Mouse (Mus musculus) limb, embryonic 11.5 days (tissue): ENCODE results near the gene Rnpep. TPM values are rescaled to one million over a fixed set of nuclear protein-coding genes. Genes with fewer than 3 reads are reported as not detected.

Experiments used
- ATAC-seq: fragments of 200-750 bp; cut with Nextera tagmentation; 2 replicates; pipeline ENCODE4 v1.8.0; 2017; ENCODE audit warnings: low read depth; ENCODE audit not compliant: insufficient number of reproducible peaks, low FRiP score, low TSS enrichment
- DNase-seq: peaks from one replicate; pipeline ENCODE4 v3.0.0-alpha.2; 2015; ENCODE audit warnings: low spot score
- H3K27ac ChIP-seq: fragments of 300-500 bp; sonication (generic); replicated peaks from 2 replicates; pipeline ENCODE4 v1.5.1; 2014; ENCODE audit warnings: low read depth, mild to moderate bottlenecking, low read length
- H3K27me3 ChIP-seq: fragments of 300-500 bp; sonication (generic); 2 replicates; pipeline ENCODE4 v1.6.1; 2014; ENCODE audit warnings: mild to moderate bottlenecking, low read length, mixed read lengths; ENCODE audit not compliant: control insufficient read depth, insufficient read depth
- H3K36me3 ChIP-seq: fragments of 300-500 bp; sonication (generic); 2 replicates; pipeline ENCODE4 v1.6.1; 2014; ENCODE audit warnings: mild to moderate bottlenecking, low read length, moderate library complexity, mixed read lengths; ENCODE audit not compliant: control insufficient read depth, insufficient read depth
- H3K4me1 ChIP-seq: fragments of 300-500 bp; sonication (generic); 2 replicates; pipeline ENCODE4 v1.6.1; 2014; ENCODE audit warnings: low read length, mixed read lengths; ENCODE audit not compliant: control insufficient read depth, insufficient read depth
- H3K4me2 ChIP-seq: fragments of 300-500 bp; sonication (generic); 2 replicates; pipeline ENCODE4 v1.6.1; 2014; ENCODE audit warnings: low read depth, mild to moderate bottlenecking, moderate library complexity; ENCODE audit not compliant: severe bottlenecking
- H3K4me3 ChIP-seq: fragments of 300-500 bp; sonication (generic); 2 replicates; pipeline ENCODE4 v1.5.1; 2014; ENCODE audit warnings: low read depth, low read length
- H3K9ac ChIP-seq: fragments of 300-500 bp; sonication (generic); 2 replicates; pipeline ENCODE4 v1.6.1; 2014; ENCODE audit warnings: mild to moderate bottlenecking, low read length
- H3K9me3 ChIP-seq: fragments of 300-500 bp; sonication (generic); 2 replicates; pipeline ENCODE4 v1.6.1; 2016; ENCODE audit warnings: low read length; ENCODE audit not compliant: control insufficient read depth
- WGBS: fragments of 180-500 bp; shearing (Covaris S2); extraction: QIAGEN DNeasy Blood & Tissue Kit; methylation state at CpG from one replicate; pipeline ENCODE4 v1.1.7; 2014; 5-methylcytosine and 5-hydroxymethylcytosine counted together
- polyA plus RNA-seq: library from polyadenylated mRNA; unstranded; fragments of >200 nt; fragmentation: Nextera tagmentation; extraction: Ambion mirVana; gene quantifications from 2 replicates; pipeline ENCODE4 v1.2.1, GENCODE M21; 2014

The Rnpep gene
- polyA plus RNA-seq, 1 experiment from 2014 or later: 112 TPM

- no peaks in the 10 kb centered on the region for H3K9me3 ChIP-seq
- peaks cover 11% of the 10 kb centered on the region for H3K36me3 ChIP-seq
- no peaks in the 10 kb centered on the region for H3K4me1 ChIP-seq
- no peaks in the 10 kb centered on the region for H3K27me3 ChIP-seq
- no peak overlapping the region for H3K27ac ChIP-seq
- DNase-seq: no peak
- no peak overlapping the region for H3K4me2 ChIP-seq
- no peak overlapping the region for H3K4me3 ChIP-seq
- 84% methylated on average over 10 of the region's 10 CpGs for WGBS
- ATAC-seq: no peak
- H3K9ac ChIP-seq: no peak overlapping the region
Observed at GRCm38 (mm10) chr1:135267663-135268446, 16.0 kb downstream of the Rnpep start.

DNA sequence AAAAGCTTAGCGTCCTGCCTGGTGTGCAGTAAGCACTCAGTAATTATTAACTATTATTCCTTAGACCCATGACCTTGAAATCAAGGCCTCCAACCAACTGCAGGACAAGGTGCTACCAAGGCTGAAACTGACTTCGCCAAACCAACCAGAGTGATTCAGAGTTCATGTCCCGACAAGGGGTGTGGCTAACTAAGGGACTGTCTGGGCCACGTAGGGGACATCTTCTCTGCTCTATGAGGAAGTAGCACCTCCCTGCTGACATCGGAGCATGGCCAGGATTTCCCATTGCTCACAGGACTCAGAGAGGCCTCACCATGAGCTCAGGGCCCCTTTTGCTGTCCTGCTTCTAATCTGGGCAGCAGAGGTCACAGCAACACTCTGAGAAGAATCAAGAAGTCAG lies 18.1 kb downstream of the Rnpep start:
- no peak overlapping the region for H3K9ac ChIP-seq
- DNase-seq: no peak
- WGBS: 87% methylated on average over 5 of the region's 5 CpGs
- H3K9me3 ChIP-seq: no peaks in the 10 kb centered on the region
- no peak overlapping the region for H3K4me3 ChIP-seq
- H3K4me2 ChIP-seq: no peak overlapping the region
- H3K36me3 ChIP-seq: peaks cover 11% of the 10 kb centered on the region
- H3K27me3 ChIP-seq: no peaks in the 10 kb centered on the region
- H3K27ac ChIP-seq: no peak overlapping the region
- ATAC-seq: no peak
- H3K4me1 ChIP-seq: no peaks in the 10 kb centered on the region

- H3K36me3 ChIP-seq: peaks cover 11% of the 10 kb centered on the region
- no peak overlapping the region for H3K9ac ChIP-seq
- ATAC-seq (no peak), DNase-seq (no peak)
- H3K4me2 ChIP-seq: no peak overlapping the region
- H3K27ac ChIP-seq: no peak overlapping the region
- no peaks in the 10 kb centered on the region for H3K27me3 ChIP-seq
- H3K4me3 ChIP-seq: no peak overlapping the region
- no peaks in the 10 kb centered on the region for H3K9me3 ChIP-seq
- H3K4me1 ChIP-seq: peaks cover 6% of the 10 kb centered on the region; the same call in 1 of the 2 replicates
- 91% methylated on average over 9 of the region's 9 CpGs for WGBS
Observed at GRCm38 (mm10) chr1:135263316-135263715, 20.6 kb downstream of the Rnpep start.

DNA sequence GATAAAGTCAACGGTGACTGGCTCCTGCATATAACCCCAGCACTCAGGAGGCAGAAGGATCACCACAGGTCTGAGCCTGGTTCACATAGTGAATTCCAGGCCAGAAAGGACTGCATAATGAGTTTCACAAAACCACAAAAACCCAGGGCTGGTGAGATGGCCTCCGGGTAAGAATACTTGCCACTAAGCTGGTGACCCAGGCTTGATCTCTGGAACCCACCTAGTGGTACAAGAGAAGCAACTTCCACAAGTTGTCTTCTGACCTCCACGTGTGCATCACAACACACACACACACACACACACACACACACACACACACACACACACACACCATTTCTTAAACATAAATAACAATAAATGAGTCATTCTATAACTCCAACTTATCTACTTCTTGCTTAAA lies 21.6 kb downstream of the Rnpep start:
- H3K36me3 ChIP-seq: peaks cover 11% of the 10 kb centered on the region
- H3K4me2 ChIP-seq: no peak overlapping the region
- H3K27ac ChIP-seq: no peak overlapping the region
- no peaks in the 10 kb centered on the region for H3K27me3 ChIP-seq
- no peaks in the 10 kb centered on the region for H3K9me3 ChIP-seq
- ATAC-seq (no peak), DNase-seq (no peak)
- H3K9ac ChIP-seq: no peak overlapping the region
- no peak overlapping the region for H3K4me3 ChIP-seq
- peaks cover 6% of the 10 kb centered on the region; the same call in 1 of the 2 replicates for H3K4me1 ChIP-seq
- 88% methylated on average over 3 of the region's 3 CpGs for WGBS

GRCm38 (mm10) chr1:135260931-135261330 lies 23.0 kb downstream of the Rnpep start:
- Histone ChIP-seq H3K27me3 (no peaks in the 10 kb centered on the region), H3K9me3 (no peaks in the 10 kb centered on the region), H3K27ac (no peak overlapping the region), H3K9ac (no peak overlapping the region), H3K4me1 (peaks cover 6% of the 10 kb centered on the region; the same call in 1 of the 2 replicates), H3K4me3 (no peak overlapping the region), H3K4me2 (no peak overlapping the region), H3K36me3 (peaks cover 11% of the 10 kb centered on the region)
- WGBS: 68% methylated on average over 6 of the region's 6 CpGs
- no peak for ATAC-seq
- DNase-seq: no peak

DNA sequence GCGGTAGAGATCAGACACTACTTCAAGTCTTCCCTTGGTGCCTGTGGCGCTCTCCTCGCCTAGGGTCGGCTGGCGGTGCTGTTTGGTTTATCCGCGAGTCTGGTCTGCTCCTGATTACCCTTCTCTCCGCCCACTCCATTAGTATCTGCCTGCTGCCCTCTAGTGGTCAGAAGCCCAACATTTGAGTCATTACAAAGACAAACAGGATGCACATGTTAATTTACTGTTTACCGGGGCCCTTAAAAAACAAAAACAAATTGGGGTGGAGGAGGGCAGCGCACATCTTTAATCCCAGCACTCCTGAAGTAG lies 24.8 kb downstream of the Rnpep start:
- DNase-seq (peak; percentile 94), ATAC-seq (peak; percentile 60; the same call in 1 of the 2 replicates)
- Histone ChIP-seq H3K9me3 (no peaks in the 10 kb centered on the region), H3K4me3 (peak overlapping the region; percentile 24; the same call in 1 of the 2 replicates), H3K9ac (peak overlapping the region; percentile 50), H3K36me3 (peaks cover 4% of the 10 kb centered on the region; the same call in 1 of the 2 replicates), H3K27me3 (no peaks in the 10 kb centered on the region), H3K27ac (peak overlapping the region; percentile 61), H3K4me1 (peaks cover 6% of the 10 kb centered on the region; the same call in 1 of the 2 replicates), H3K4me2 (peak overlapping the region; percentile 59)
- under 1% methylated on average over 10 of the region's 10 CpGs for WGBS

DNA sequence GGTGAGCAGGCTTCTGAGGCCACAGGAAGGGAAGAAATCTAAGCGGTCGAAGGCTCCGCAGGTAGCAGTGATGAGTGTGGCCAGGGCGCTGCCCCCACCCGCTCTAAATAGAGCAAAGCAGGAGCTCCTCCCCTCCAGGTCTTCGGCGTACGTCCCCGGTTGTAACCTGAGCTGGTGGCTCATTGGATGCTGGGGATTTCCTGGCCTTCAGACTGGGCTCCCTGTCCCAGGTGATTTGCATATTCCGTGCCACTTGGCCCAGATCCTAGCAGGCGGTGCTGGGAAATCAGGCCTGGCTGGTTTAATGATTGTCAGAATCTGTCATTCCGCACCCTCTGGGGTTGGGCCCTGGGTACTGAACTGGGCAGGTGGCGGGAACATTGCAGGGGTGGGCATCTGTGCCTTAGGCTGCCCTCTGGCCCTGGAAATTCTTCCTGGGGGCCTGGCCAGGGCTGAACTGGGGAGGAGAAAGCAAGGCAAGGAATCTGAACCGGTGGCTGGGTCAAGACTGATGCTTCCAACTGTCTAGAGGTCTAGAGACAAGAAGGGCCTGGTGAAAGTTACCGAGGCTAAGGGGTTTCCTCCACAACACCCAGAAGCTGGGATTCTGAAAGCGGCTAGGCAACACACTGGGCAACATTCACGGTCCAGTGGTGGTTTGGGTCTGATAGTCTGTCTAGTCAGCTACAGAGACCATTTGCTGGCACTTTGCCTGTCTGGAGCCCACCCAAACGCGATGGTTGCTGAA lies 25.3 kb downstream of the Rnpep start, which contains the start of gene Elf3:
Elf3 (minus strand) TSS at position 189 of the 748 bp plus-strand sequence.
- DNase-seq (peak; percentile 79), ATAC-seq (peak; percentile 59; the same call in 1 of the 2 replicates)
- Histone ChIP-seq H3K9ac (peak within 1 kb of the TSS; percentile 50), H3K4me1 (peaks cover 6% of the 10 kb centered on the region; the same call in 1 of the 2 replicates), H3K4me3 (peak within 1 kb of the TSS; percentile 24), H3K4me2 (peak within 1 kb of the TSS; percentile 59), H3K27me3 (no peaks in the 10 kb centered on the region), H3K9me3 (no peaks in the 10 kb centered on the region), H3K36me3 (peaks cover 4% of the 10 kb centered on the region; the same call in 1 of the 2 replicates), H3K27ac (peak within 1 kb of the TSS; percentile 61)
- 4% methylated on average over 19 of the region's 19 CpGs for WGBS

DNA sequence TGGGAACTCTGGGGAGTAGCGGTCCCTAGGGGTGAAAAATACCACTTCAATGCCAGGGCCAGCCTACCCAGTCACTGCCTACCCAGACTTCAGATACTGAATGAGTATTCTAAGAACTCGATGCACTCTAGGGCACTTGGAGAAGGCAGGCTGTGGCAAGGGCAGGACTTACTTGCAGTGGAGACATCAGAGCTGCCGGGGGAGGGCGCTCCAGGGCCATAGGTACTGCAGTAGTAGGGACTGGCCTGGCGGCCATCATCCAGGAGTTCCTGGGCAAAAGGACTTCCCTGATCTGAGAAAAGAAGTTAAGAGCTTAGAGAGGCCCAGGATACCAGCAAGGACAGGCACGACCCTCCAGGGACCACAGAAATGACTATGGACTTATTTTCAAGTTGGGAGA lies 27.6 kb downstream of the Rnpep start:
- WGBS: 74% methylated on average over 6 of the region's 6 CpGs
- no peaks in the 10 kb centered on the region for H3K9me3 ChIP-seq
- H3K9ac ChIP-seq: no peak overlapping the region
- no peaks in the 10 kb centered on the region for H3K27me3 ChIP-seq
- H3K36me3 ChIP-seq: no peaks in the 10 kb centered on the region
- no peak overlapping the region for H3K27ac ChIP-seq
- no peak overlapping the region for H3K4me2 ChIP-seq
- H3K4me1 ChIP-seq: peaks cover 14% of the 10 kb centered on the region; the same call in 1 of the 2 replicates
- ATAC-seq: no peak
- H3K4me3 ChIP-seq: no peak overlapping the region
- no peak for DNase-seq
